Mouse (Mus musculus) mature B cell (primary cell): ENCODE data around the gene 9630041A04Rik.

Source experiments
- in situ Hi-C: fragments of 300-500 bp; cut with MboI; formaldehyde crosslinking; loops from 2 replicates; pipeline ENCODE4 v1.14.3; 2019

Gene 9630041A04Rik

DNA sequence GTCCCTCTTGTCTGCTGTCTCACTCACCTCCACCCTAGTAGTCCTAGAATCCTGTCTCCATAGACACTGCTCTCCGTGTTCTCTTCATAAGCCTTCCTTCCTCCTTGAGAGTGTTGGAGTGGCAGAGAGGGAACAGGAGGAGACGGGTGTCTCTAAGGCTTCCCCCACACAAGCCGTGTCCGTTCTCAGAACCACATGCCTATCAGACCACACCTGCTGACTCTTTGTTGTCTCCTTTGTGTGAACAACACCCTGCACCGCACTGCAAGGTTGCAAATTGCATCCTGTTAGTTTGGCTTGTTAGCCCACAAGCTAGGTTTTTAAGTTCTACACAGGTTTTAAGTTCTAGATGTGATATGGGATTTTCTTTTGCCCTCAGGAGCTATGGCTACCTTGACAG is 57.7 kb downstream of the 9630041A04Rik start:
- in situ Hi-C loops: no loop called here

DNA sequence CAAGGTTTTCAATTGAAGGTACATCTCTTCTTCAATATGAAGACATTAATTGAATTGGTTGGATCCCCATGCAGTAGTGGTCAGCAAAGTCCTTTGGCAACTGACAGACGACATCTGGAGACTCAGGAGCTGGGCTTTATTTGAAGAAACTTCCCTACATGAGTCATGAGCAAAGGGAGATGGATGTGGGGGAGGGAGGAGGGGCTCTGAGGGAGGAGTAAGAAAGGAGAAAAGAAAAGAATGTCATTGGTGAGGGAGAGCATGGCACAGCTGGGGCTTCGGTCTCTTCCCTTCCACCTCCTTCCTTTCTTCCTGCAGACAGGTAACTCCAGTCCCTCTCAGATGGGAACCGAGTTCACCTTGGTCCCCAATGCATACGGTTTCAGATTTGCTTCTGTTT is 61.2 kb downstream of the 9630041A04Rik start:
- in situ Hi-C loops: no loop called here

DNA sequence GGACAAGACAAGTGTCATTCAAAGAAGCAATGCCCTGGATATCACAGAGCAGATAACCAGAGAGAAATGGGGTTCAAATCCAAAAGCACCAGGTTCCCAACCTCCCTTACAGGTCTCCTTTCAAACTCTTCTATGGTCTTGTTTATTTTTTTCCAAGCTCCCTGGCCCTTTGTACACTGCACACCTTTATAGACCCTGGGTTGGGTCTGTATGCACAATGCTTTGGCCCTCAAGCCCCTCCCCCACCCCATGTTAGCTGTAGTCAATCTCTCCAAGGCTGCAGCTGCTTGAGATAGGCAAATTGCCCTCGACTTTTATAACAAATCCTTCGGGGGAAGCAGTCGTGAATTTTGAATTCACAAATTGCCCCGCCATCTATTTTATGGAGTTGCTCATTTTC is 63.2 kb downstream of the 9630041A04Rik start:
- in situ Hi-C loops: no loop called here

DNA sequence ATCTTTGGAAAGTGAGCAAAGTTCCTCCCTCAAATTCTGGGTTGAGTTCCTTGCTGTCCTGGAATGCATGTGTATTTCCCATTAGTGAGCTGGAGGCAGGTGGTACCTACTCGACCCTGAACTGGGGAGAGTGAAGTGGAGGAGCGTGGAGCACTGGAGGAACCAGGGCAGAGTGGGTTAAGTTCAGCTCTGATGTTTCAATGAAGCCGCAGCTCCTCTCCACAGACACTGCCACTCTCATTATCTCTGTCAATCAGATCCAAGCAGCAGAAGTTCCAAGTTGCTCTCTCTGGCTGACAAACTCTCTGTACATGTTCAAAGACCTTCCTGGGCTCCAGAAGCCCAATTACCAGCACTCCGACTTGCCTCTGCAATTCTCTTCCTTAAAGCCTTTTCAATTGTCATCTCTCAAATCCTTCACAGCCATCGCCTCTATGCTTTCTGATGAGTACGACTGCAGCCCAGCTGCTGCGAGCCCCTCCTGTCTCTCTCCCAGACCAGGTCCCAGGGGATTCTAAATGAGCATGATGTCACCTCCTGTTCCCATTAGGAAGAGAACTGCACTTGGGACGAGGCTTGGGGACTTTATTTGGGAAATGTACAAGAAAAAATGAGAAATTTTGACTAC is 72.4 kb downstream of the 9630041A04Rik start:
- in situ Hi-C loops: no loop called here

DNA sequence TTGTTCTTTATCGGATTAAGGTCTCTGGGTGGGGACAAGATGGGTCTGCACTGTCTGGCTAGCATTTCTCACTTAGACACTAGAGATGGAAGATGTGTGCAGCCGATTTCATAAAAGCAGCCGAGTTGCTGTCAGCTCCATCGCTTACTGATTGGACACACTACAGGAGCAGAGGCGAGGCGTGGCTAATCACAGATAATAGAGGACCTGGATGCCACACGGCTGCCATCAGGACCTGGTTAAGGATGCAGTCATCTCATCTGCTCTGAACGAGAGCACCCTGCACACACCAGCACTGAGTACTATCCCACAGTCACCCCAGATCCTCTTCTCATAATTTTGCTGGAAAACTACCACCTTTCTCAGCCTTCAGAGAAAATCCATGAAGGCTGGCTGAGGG is 73.2 kb downstream of the 9630041A04Rik start:
- in situ Hi-C loops: no loop called here

DNA sequence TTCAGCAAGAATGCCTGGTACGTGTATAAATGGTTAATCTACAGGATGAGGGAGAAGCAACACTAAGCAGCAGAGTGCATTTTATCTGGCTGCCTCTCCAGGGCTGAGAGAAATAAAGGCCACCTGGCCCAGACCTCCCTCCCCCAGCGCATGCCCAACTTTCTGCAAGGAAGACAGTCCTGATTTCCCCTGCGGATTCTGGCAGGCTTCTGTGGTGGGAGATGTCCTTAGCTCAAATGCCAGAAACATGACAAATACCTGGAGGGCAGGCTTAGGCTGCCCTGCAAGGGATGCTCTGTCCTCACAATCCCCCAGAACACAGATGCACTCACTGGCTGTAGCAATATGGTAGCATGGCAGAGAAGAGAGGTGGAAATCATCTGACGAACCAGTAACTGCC is 76.4 kb downstream of the 9630041A04Rik start:
- in situ Hi-C loops: no loop called here

DNA sequence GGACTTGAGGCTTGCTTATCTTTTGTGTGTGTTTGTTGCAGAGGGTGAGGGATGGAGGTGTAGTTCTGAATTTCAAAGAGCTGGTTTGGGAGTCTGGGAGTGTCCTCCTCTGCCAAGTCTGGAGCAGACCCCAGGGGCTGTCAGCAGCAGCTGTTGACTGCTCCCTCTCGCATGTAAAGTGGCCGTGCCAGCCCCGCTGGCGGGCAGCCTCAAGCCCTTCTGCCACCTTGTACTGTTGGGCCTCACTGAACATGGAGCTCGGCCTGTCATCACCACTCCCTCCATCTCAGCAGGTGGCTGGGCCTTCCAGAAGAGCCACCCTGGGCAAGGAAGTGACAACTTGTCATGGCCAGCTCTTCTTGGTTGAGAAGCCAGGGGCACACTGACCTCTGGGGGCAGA is 77.4 kb downstream of the 9630041A04Rik start:
- in situ Hi-C loops: no loop called here

DNA sequence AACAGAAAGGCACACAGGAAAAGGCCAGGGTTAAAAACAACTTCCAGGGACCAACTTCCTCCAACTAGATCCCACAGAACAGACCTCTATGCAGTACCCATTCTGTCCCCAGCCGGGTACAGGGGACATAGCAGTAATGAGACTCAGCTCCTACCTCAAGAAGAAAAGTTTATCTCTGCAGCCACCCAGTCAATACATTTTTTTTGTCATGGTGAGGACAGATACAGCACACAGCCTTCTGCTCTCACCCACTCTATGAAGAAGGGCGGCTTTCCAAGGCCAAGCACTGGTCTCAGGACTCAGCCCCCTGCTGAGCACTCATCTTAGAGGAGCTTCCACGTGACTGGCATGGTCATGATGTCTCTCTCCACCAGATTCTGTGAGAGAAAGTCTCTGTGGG is 78.5 kb downstream of the 9630041A04Rik start:
- in situ Hi-C loops: no loop called here

DNA sequence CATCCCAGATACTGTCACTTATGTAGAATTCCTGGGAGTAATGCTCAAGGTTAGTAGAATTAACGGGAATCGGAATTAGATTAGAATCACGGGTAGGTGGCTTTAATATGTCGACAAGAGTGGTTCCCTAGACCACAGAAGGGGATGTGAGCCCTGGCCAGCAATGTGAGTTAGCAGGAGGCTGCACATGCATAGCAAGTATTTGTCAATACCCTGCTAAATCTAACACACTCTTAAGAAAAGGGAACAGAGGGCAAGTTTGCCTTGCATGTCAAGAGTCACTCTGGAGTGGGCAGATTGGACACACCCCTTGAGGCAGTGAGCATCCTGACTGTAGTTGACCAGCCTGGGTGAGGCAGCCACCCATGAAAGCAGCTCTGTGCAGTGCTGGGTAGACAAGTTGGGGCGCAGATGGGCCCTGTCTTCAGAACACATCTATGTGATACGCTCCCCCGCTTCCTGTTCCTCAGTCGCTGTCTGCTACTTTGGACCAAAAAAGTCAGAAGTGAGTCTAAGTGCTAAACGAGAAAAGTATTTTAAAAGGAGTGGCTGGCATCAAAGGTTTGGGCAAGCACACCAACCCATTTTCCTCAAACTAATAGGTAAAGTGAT is 80.5 kb downstream of the 9630041A04Rik start:
- in situ Hi-C loops: no loop called here

DNA sequence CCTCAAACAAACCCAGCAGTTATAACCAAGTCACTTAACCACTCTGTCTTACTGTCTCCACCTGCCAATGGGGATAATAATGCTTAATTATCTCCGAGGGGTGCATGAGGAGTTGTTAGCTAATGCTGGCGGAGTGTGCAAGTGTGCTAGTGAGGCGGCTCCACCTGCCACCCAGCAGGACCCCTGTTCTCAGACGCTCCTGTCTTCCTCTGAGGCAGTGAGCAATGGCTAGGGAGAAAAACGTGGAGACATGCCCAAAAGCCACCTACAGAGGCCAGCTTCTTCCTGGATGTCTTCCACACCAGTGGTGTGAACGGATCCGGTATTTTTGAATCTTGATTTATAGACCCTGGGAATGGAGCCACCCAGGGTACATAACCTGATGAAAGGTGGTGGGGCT is 83.7 kb downstream of the 9630041A04Rik start:
- in situ Hi-C loops: no loop called here

DNA sequence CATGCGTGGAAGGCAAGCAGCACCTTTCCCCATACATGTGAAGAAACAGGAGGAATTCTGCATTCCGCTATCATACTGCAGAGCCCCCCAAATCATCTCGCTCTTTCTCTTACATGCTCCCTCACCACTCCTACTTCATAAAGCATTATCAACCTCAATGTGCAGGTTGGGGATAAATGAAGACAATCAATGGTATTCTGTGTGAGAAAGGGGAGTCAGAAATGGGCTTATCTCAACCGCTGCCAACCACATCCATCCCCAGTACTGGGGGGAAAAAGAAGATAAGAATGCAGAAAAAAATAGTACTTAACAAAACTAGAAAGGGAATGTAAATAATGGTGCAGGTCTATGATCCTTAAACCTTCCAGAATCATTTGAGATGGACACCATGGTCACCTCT is 84.2 kb downstream of the 9630041A04Rik start:
- in situ Hi-C loops: no loop called here

DNA sequence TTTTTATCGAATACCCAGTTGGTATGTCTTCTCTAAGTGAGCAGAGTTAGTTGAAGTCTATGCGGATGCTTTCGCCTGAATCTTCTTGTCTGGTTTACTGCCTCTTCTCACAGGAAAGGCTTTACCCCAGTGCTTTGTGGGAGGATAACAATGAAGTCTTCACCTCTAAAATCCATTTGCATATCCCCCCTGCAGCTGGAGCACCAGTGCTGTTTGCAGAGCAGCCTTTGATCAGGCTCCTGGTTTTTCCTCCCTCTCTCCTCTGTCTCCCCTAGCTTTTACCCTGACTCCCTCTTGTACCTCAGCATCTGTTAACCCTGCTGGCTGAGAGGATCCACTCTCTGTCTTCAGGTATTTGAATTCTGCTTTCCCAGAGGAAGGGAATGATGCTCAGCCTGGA is 88.5 kb downstream of the 9630041A04Rik start:
- in situ Hi-C loops: no loop called here

DNA sequence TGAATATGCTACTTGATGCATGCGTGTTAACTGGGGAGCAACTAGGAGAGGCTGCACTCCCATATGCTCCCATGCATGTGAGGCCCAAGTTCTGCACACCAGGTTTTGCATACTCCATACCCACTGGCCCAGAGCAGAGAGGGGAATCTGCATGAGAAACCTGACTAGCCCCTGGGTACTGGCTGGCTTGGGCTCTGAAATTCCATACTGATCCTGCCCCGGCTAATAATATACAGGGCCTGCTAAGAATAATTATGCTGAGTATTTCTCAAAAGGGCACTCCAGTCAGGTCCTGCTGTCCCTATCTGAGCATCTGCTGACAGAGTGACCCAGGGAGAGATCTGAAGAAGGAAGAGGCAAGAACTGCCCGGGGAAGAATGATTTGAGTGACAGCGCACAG is 92.9 kb downstream of the 9630041A04Rik start:
- in situ Hi-C loops: no loop called here

DNA sequence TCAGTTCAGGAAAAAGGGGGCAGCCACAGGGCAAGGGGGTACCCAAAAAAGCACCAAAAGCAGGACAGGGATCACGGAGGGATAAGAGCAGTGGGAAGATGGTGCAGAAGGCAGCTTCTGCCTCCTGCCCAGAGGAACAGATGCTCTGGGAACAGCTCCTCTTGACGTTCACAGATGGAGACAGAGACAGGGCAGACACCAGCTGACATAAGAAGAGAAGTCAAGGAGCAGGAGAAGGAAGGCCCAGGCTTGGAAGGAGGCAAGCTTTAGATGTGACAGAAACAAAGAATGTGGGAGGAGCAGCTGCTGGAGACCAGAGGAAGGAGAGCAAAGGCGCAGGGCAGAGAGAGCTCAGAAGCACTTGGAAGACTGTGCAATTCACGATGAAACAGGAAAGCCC is 94.6 kb downstream of the 9630041A04Rik start:
- in situ Hi-C loops: no loop called here

DNA sequence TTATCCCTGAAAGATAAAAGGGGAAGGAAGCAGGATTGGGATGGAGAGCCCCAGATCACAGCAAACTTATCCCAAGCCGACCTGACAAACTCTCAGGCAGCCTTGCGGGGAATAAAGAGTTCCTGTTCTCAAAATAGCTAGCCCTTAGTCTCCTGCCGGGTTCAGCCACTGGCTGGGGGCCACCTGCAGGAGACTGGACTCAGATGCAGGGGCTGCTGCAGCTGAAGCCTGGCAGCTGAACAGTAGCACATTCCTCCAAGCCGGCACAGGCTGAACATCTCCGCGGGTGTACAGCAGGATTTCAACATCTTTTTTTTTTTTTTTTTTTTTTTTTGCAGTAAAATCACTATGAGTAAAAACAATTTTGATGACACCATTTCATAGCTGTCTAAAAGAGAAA is 110.2 kb downstream of the 9630041A04Rik start:
- in situ Hi-C loops: no loop called here

DNA sequence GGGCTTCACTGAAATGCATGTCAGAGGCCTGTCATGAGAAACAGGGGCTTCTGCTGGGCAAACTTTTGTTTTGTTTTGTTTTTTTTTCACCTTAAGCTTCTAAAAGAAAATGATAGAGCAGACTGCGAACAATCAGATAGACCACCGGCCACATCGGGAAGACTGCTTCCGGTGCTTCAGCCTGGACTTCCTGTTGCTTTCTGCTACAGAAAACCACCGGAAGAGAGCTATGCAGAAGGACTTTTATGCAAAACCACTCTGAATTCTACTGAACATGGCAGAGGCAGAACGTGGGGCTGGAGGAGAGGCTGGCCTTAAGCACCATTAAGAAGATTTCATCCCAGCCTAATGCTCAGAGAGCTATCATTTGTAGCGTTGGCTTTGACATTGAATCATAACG is 110.7 kb downstream of the 9630041A04Rik start:
- in situ Hi-C loops: no loop called here

DNA sequence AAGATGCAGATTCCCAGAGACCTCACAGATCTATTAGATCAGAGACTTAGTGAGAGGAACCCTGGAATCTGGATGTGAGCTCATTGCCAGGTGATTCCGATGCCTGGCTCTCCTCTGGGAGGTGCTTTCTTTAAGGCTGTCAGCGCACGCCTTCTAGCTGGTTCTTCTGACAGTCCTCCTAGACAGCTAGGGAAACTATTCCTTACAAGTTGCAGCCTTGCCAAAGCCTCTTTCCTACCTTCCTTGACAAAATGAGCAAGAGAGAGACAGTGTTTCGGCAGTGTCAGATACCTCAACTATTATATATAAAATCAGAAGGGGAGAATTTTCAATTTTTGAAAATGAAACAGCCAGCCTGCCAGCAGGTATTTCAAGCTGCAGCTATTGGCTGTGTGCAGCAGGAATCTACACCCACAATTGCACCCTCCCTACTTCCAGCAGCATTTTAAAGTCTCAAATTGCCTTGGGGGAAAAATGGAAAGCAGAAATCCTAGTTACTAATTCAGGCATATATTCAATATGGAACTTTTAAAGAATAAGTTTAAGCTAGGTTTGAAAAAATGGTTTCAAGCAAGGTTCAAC is 115.3 kb downstream of the 9630041A04Rik start:
- in situ Hi-C loops: no loop called here

DNA sequence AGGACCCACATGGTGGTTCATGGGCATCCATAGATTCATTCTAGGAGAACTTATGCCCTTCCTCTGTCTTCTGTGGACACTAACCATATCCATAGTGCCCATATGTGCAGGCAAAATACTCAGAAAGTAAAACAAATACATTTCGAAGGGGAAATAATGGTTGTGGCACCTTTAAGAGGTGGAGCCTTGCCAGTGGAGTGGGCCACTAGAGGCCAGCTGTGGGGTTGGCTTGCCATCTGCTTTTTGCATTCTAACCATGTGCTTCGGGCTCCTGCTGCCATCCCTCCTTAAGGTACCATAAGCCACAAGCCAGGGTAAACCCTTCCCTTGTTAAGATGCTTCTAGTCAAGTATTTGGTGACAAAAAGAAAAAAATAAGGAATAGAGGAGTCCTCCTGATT is 119.5 kb downstream of the 9630041A04Rik start:
- in situ Hi-C loops: no loop called here

DNA sequence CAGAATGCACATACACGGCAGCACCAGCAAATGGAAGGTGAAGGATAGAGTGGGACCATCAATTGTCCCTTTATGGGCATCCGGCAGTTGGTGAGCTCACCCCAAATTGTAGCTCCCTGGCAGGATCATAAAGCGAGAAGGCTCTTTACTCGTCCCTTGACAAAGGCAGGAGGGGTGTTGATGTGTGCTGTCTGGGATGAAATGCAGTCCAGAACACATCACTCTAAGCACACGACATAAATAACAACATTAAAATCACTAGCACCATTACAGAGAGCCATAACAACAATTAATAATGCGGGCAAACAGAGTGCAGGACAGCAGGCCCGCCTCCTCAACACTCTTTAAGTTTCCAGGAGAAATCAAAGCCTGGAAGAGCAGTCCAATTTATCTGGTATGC is 120.7 kb downstream of the 9630041A04Rik start:
- in situ Hi-C loops: no loop called here

DNA sequence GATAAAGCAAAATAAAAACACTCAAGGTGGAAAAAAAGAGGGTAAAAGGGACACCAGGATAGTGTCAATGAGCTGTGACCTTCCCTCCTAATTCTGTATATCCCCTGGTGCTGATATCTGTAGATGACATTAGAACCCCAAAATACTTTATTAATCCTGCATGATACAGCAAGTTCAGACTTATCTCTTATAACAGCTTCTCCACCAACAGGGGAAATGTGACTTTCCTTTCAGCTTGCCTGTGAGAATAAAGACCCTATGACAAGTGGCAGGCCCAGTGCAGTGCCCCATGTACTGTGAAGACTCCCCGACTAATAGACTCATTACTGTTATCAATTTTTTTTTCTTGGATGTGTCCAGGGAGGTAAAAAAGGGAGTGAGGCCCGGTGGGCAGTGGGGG is 125.3 kb downstream of the 9630041A04Rik start:
- in situ Hi-C loops: no loop called here

DNA sequence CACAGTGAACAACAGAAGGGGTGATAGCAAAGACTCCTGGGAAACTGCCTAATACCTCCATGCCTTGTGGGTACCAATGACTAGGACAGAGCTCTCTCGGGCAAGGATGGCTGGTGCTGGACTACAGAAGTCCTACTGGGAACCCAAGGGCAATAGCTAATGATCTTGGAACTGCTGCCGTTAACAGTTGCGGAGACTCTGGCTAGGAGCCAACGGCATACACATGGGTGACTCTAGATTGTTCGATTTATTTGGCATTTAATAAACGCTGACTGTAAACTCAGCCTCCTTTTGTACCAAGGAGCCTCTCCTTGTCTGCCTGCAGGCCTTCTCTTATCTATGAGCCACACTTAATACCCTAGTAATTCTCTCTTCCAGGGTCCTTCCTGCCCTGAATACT is 128.4 kb downstream of the 9630041A04Rik start:
- in situ Hi-C loops: no loop called here

DNA sequence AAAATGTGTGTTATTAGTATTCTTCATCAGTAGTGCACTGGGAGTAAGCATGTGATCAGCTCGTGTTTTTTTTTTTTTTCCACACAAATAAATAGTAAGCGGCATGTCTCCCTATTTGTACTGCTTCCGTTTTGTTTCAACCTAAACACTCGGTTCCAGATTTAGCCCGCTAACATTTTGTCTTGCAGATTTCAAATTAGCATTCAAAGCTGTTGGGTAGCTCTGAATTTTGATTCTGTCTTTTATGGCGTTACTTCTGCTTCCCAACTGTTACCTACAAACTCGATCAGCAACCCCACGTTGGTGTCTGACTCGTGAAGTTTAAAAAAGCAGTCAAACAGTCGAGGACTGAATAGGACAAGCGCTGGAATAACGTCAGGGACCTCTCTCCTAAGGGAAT is 129.2 kb downstream of the 9630041A04Rik start:
- in situ Hi-C loops: no loop called here
